Mouse (Mus musculus) kidney, postnatal 10 days (tissue): ENCODE results near the gene Slc22a16.

Experiments used
- DNase-seq: peaks from one replicate; pipeline ENCODE4 v3.0.0; 2021; ENCODE audit warnings: mixed read lengths

The Slc22a16 gene

GRCm38 (mm10) chr10:40617973-40618372 is 47.8 kb downstream of the Slc22a16 start:
- no peak for DNase-seq

GRCm38 (mm10) chr10:40619760-40620159 is 49.6 kb downstream of the Slc22a16 start:
- DNase-seq = no peak

GRCm38 (mm10) chr10:40629140-40629539 is 59.0 kb downstream of the Slc22a16 start:
- peak; percentile 72 for DNase-seq

- DNase-seq = peak; percentile 65
These were observed 59.6 kb downstream of the Slc22a16 start, which contains the start of gene Ddo for GRCm38 (mm10) chr10:40629656-40630311. Ddo (plus strand) TSS chr10:40630011.

GRCm38 (mm10) chr10:40630457-40630856 is 60.3 kb downstream of the Slc22a16 start:
- DNase-seq = peak; percentile 74

GRCm38 (mm10) chr10:40630961-40631360 is 60.8 kb downstream of the Slc22a16 start:
- peak; percentile 46 for DNase-seq

- no peak for DNase-seq
These were observed 62.0 kb downstream of the Slc22a16 start for GRCm38 (mm10) chr10:40632087-40632486.

GRCm38 (mm10) chr10:40637331-40637730 is 67.2 kb downstream of the Slc22a16 start:
- no peak for DNase-seq

GRCm38 (mm10) chr10:40638276-40638675 is 68.1 kb downstream of the Slc22a16 start:
- DNase-seq = no peak

GRCm38 (mm10) chr10:40638823-40639819 is 69.0 kb downstream of the Slc22a16 start:
- no peak for DNase-seq

GRCm38 (mm10) chr10:40640406-40640805 is 70.3 kb downstream of the Slc22a16 start:
- DNase-seq = no peak

- DNase-seq = no peak
These were observed 71.8 kb downstream of the Slc22a16 start for GRCm38 (mm10) chr10:40641901-40642300.

GRCm38 (mm10) chr10:40643126-40643525 is 73.0 kb downstream of the Slc22a16 start:
- DNase-seq = no peak

GRCm38 (mm10) chr10:40644456-40644855 is 74.3 kb downstream of the Slc22a16 start:
- DNase-seq = no peak

- DNase-seq = no peak
These were observed 75.2 kb downstream of the Slc22a16 start for GRCm38 (mm10) chr10:40645346-40645745.

GRCm38 (mm10) chr10:40648776-40649175 is 78.6 kb downstream of the Slc22a16 start:
- DNase-seq = no peak

- no peak for DNase-seq
These were observed 79.5 kb downstream of the Slc22a16 start for GRCm38 (mm10) chr10:40649634-40650033.

- DNase-seq = no peak
These were observed 81.5 kb downstream of the Slc22a16 start for GRCm38 (mm10) chr10:40651676-40652075.
